Mouse (Mus musculus) urinary bladder, postnatal 0 days (tissue): ENCODE results near the gene Nlrp10. TPM values are rescaled to one million over a fixed set of nuclear protein-coding genes. Genes with fewer than 3 reads are reported as not detected.

Experiments
- polyA plus RNA-seq: library from polyadenylated mRNA; unstranded; fragments of >200 nt; fragmentation: Nextera tagmentation; extraction: Ambion mirVana; gene quantifications from 2 replicates; pipeline ENCODE4 v1.2.1, GENCODE M21; 2015

The Nlrp10 gene
- polyA plus RNA-seq = 0.11 and 0.16 TPM in 2 replicates

DNA sequence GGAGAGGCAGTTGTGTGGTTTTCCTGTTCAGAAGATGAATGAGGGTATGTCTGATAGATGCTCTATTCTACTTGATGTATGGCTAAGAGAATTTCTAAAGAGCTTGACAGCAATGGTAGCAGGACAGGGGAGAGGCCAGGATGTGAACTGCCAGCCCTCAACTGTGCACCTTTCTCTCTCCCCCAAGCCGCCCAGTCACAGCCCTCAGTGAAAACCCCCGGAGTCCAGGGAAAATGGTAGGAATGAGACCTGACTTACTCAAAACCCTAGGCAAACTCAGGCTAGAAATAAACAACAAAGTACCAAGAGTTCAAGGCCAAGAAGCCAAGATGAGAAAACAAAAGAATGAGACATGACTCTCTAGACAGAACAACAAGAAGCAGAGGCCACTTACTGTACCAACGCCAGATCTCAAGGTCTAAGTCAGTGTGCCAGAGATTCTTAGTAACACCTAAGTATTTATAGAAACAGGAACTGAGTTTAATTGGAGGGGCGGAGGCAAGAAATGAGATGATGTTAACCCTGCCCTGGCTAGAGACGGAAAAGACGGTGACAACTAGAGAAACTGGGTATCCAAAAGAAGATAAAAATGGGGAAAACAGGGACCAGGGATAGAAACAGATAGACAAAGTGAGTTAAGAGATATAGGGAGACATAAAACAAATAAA is at the start of gene Nlrp10:
Nlrp10 (minus strand) TSS at position 453 of the 668 bp plus-strand sequence.

GRCm38 (mm10) chr7:108950312-108950761 is 20.4 kb upstream of the Nlrp10 start, which contains the start of gene Tub:
Gene Tub (plus strand): TSS chr7:108950338.

DNA sequence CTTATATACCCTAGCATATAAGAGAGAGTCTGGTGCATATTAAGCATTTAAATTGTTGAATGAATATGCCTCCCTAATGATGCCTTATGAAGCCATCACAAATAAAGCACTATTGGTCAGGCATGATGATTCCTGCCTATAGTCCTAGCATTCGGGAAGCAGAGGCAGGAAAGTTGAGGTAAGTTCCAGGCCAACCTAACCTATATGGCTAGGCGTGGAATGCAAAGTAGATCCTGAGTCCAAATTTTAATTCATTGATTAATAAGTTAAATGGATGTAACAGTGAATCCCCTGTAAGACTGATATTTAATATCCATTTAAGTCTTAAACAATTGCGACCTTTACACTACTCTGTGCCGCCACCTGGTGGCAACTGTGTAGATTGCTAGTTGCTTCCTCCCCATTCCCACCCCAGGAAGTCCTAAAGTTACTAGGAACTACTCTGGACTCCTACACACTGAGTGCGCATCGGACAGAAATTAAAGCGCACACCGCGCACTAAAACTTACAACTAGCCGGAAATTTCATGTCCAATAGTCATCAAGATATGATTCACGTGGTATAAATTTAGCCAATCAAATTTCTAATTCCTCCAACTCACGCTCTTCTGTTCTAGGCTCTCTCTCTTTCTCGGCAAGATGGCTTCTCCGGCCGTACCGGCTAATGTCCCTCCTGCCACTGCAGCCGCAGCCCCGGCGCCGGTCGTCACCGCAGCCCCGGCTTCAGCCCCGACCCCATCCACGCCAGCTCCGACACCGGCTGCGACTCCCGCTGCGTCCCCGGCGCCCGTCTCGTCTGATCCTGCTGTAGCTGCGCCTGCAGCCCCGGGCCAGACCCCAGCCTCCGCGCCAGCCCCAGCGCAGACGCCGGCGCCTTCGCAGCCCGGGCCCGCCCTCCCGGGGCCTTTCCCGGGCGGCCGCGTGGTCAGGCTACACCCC is 4.1 kb upstream of the Nlrp10 start, which contains the start of gene Eif3f:
Eif3f (plus strand) TSS at position 624 of the 938 bp plus-strand sequence.

DNA sequence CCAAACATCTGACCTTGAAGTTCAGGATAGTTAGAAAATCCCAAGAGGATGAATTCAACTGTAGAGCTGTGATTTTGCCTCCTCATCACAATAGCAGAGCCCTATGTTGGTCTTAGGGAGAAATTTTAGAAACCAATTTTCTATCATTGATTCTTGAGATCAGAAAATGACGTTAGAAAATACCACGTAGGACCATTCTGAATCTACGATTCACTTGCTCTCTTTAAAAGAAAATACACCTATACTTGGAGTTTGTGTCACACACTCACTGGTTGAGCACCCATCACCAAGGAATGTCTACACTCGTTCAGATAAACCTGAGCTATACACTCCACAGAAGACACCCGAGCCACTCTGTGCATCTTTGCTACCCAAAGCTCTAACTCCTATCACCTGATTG is 35.7 kb downstream of the Nlrp10 start, which contains the start of gene Olfr519:
Olfr519 (minus strand) TSS at position 101 of the 400 bp plus-strand sequence.

GRCm38 (mm10) chr7:108884906-108885305 is 45.1 kb downstream of the Nlrp10 start, which contains the start of gene Olfr518:
Gene Olfr518 (minus strand): TSS chr7:108885006.

DNA sequence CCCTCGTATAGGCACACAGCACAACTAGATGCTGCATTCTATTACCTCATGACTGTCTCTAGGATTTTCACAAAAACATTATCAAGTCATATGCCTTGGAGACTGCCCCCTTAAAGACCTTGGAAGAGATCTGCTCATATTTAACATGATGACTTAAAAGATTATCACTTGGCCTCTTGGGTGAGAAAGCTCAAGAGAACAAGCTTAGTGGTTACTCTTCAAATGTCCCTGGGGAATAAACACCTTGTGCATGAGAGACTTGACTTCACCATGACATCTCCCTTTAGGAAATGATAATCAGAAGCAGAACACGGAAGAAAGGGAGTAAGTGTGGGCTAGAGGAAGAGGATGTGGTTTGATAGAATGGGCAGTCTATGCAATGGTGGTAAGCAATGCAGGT is 57.7 kb downstream of the Nlrp10 start, which contains the start of gene Olfr517:
Olfr517 (minus strand) TSS at position 101 of the 400 bp plus-strand sequence.

Other genes with a start within 250 kb of the Nlrp10 start
- not detected in 2 replicates for gene Olfr512, start 216.9 kb downstream of the Nlrp10 start, polyA plus RNA-seq
- gene Olfr513, start 179.2 kb downstream of the Nlrp10 start, polyA plus RNA-seq = not detected in 2 replicates
- not detected in 2 replicates for gene Olfr514, start 104.2 kb downstream of the Nlrp10 start, polyA plus RNA-seq
- gene Olfr516, start 79.6 kb downstream of the Nlrp10 start, polyA plus RNA-seq = not detected in 2 replicates
- not detected in 2 replicates for gene Olfr517, start 57.8 kb downstream of the Nlrp10 start, polyA plus RNA-seq
- gene Olfr518, start 45.2 kb downstream of the Nlrp10 start, polyA plus RNA-seq = not detected in 2 replicates
- not detected in 2 replicates for gene Olfr519, start 35.8 kb downstream of the Nlrp10 start, polyA plus RNA-seq
- 65.8 and 73.9 TPM in 2 replicates for gene Eif3f, start 4.2 kb upstream of the Nlrp10 start, polyA plus RNA-seq
- 0.60 and 0.96 TPM in 2 replicates for gene Tub, start 20.2 kb upstream of the Nlrp10 start, polyA plus RNA-seq
- 2.0 and 2.6 TPM in 2 replicates for gene Ric3, start 153.2 kb upstream of the Nlrp10 start, polyA plus RNA-seq
- gene Lmo1, start 245.0 kb upstream of the Nlrp10 start, polyA plus RNA-seq = 13.2 and 13.4 TPM in 2 replicates